Mouse (Mus musculus) testis, adult 2 months (tissue): Measurements from ENCODE around the gene Mrgprb1. TPM values are rescaled to one million over a fixed set of nuclear protein-coding genes. Genes with fewer than 3 reads are reported as not detected.
"Not testable (repeated sequence)": the region's sequence is repeated elsewhere in the genome, so short reads cannot be mapped to it uniquely, and the experiment has no call there.

Source experiments
- H3K27ac ChIP-seq: fragments of 200-500 bp; 2 replicates; pipeline ENCODE4 v1.5.1; 2012; ENCODE audit warnings: low read depth, low read length; ENCODE audit not compliant: control insufficient read depth, insufficient read depth
- H3K27me3 ChIP-seq: fragments of 200-500 bp; 2 replicates; pipeline ENCODE4 v1.6.1; 2012; ENCODE audit warnings: mild to moderate bottlenecking, low read length, moderate library complexity; ENCODE audit not compliant: control insufficient read depth, insufficient read depth
- H3K36me3 ChIP-seq: fragments of 200-500 bp; 2 replicates; pipeline ENCODE4 v1.6.1; 2012; ENCODE audit warnings: mild to moderate bottlenecking, low read length; ENCODE audit not compliant: control insufficient read depth, insufficient read depth
- H3K4me1 ChIP-seq: fragments of 200-500 bp; 2 replicates; pipeline ENCODE4 v1.6.1; 2012; ENCODE audit warnings: low read length; ENCODE audit not compliant: control insufficient read depth, insufficient read depth
- H3K4me3 ChIP-seq: fragments of 200-500 bp; 2 replicates; pipeline ENCODE4 v1.5.1; 2012; ENCODE audit warnings: low read depth, mild to moderate bottlenecking, low read length, moderate library complexity, mixed read lengths; ENCODE audit not compliant: control insufficient read depth
- CTCF ChIP-seq: fragments of 200-500 bp; IDR thresholded peaks from 2 replicates; pipeline ENCODE4 v1.5.1; 2012; ENCODE audit warnings: low read depth, mild to moderate bottlenecking, inconsistent platforms, low read length, moderate library complexity; ENCODE audit not compliant: control insufficient read depth, insufficient read depth, insufficient replicate concordance
- POLR2A ChIP-seq: fragments of 200-500 bp; IDR thresholded peaks from 2 replicates; pipeline ENCODE4 v1.6.1; 2012; ENCODE audit warnings: low read depth, mild to moderate bottlenecking, inconsistent platforms, low read length, moderate library complexity; ENCODE audit not compliant: control insufficient read depth
- polyA plus RNA-seq: library from polyadenylated mRNA; depleted of rRNA; stranded (reverse); fragments of >200 nt; gene quantifications from 2 replicates; pipeline ENCODE4 v1.2.3, GENCODE M21; 2012; rRNA removed

Mrgprb1 gene
- 0.02 TPM in 1 of 2 replicates, not detected in the other for polyA plus RNA-seq

GRCm38 (mm10) chr7:48456242-48456641 lies at the start of gene Mrgprb1:
Gene Mrgprb1, minus strand, starts transcription at chr7:48456342.
- Histone ChIP-seq H3K27me3 (no peaks in the 10 kb centered on the region), H3K4me3 (no peak within 1 kb of the TSS), H3K4me1 (no peaks in the 10 kb centered on the region), H3K27ac (no peak within 1 kb of the TSS), H3K36me3 (no peaks in the 10 kb centered on the region)
- TF ChIP-seq POLR2A = no peak
- no peak for TF ChIP-seq CTCF

GRCm38 (mm10) chr7:48499221-48499620 lies 43.1 kb upstream of the Mrgprb1 start, which contains the start of gene Mrgprx2:
Gene Mrgprx2, minus strand, starts transcription at chr7:48499321.
- H3K4me3 ChIP-seq = no peak within 1 kb of the TSS
- no peak within 1 kb of the TSS for H3K27ac ChIP-seq
- no peaks in the 10 kb centered on the region for H3K4me1 ChIP-seq
- no peaks in the 10 kb centered on the region for H3K36me3 ChIP-seq
- TF ChIP-seq CTCF (no peak), POLR2A (no peak)
- H3K27me3 ChIP-seq = no peaks in the 10 kb centered on the region

DNA sequence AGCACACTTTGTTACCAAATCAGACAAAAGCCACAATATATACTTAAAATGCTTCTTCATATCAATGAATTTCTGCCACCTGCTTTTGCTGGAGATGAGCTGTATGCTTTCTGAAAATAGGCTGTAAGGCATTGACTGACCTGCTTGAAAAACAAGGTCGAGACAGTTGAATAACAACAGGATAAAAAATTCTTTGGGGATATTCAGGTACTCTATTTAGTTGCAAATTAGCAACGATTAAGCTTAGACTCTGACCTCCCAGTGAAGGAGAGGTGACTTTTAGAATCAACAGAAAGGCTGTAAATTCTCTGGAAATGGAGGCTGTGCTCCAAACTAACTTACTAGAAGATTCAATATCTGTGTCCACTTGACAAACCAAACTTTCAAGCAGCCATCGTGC lies 19.6 kb downstream of the Mrgprb1 start:
- no peak overlapping the region for H3K27ac ChIP-seq
- no peak overlapping the region for H3K4me3 ChIP-seq
- H3K36me3 ChIP-seq = no peaks in the 10 kb centered on the region
- TF ChIP-seq POLR2A = no peak
- TF ChIP-seq CTCF = no peak
- no peaks in the 10 kb centered on the region for H3K27me3 ChIP-seq
- no peaks in the 10 kb centered on the region for H3K4me1 ChIP-seq

- not testable (repeated sequence) for H3K27me3 ChIP-seq, H3K4me3 ChIP-seq, H3K27ac ChIP-seq, H3K36me3 ChIP-seq, H3K4me1 ChIP-seq
Observed at GRCm38 (mm10) chr7:48435936-48436335, 20.2 kb downstream of the Mrgprb1 start.

Other genes starting within 250 kb of the Mrgprb1 start
- 0.18 and 0.42 TPM in 2 replicates for gene Mrgprb8, start 67.8 kb downstream of the Mrgprb1 start, polyA plus RNA-seq
- gene Mrgprx2, start 43.0 kb upstream of the Mrgprb1 start, polyA plus RNA-seq = not detected in 2 replicates
- 0.24 and 0.46 TPM in 2 replicates for gene Mrgprb2, start 101.7 kb upstream of the Mrgprb1 start, polyA plus RNA-seq
- gene Mrgprb3, start 187.5 kb upstream of the Mrgprb1 start, polyA plus RNA-seq = 0.23 TPM in 1 of 2 replicates, not detected in the other